Mouse (Mus musculus) common myeloid progenitor, adult 5-6 weeks (primary cell): Measurements from ENCODE around the gene Zfp987. TPM values are rescaled to one million over a fixed set of nuclear protein-coding genes. Genes with fewer than 3 reads are reported as not detected.
"Not testable (repeated sequence)": the region's sequence is repeated elsewhere in the genome, so short reads cannot be mapped to it uniquely, and the experiment has no call there.

Source experiments
- ATAC-seq: replicated peaks from 2 replicates; pipeline ENCODE4 v1.8.0; 2016; ENCODE audit warnings: low read depth, mild to moderate bottlenecking, moderate TSS enrichment, inconsistent platforms; ENCODE audit not compliant: poor library complexity, severe bottlenecking
- total RNA-seq: library from RNA; stranded (forward); fragments of 200-1000, 187-1606 nt; gene quantifications from 2 replicates; pipeline ENCODE4 v1.2.3, GENCODE M21; 2017

The Zfp987 gene
- 0.91 and 2.3 TPM in 2 replicates for total RNA-seq

GRCm38 (mm10) chr4:146096998-146097397 is at the start of gene Zfp987:
Gene Zfp987, plus strand, starts transcription at chr4:146097298.
- ATAC-seq: not testable (repeated sequence)

- ATAC-seq: not testable (repeated sequence)
Observed at GRCm38 (mm10) chr4:146052536-146052935, 44.6 kb upstream of the Zfp987 start.

- not testable (repeated sequence) for ATAC-seq
Observed at GRCm38 (mm10) chr4:146053445-146053844, 43.7 kb upstream of the Zfp987 start.

GRCm38 (mm10) chr4:146055335-146055734 is 41.8 kb upstream of the Zfp987 start:
- ATAC-seq: no peak

- ATAC-seq: not testable (repeated sequence)
Observed at GRCm38 (mm10) chr4:146058646-146059045, 38.5 kb upstream of the Zfp987 start.

- ATAC-seq: not testable (repeated sequence)
Observed at GRCm38 (mm10) chr4:146059078-146059477, 38.0 kb upstream of the Zfp987 start.

- ATAC-seq: not testable (repeated sequence)
Observed at GRCm38 (mm10) chr4:146059974-146060693, 37.0 kb upstream of the Zfp987 start.

GRCm38 (mm10) chr4:146061082-146061481 is 36.0 kb upstream of the Zfp987 start:
- not testable (repeated sequence) for ATAC-seq

- ATAC-seq: not testable (repeated sequence)
Observed at GRCm38 (mm10) chr4:146062021-146062420, 35.1 kb upstream of the Zfp987 start.

GRCm38 (mm10) chr4:146063001-146063400 is 34.1 kb upstream of the Zfp987 start:
- ATAC-seq: not testable (repeated sequence)

- ATAC-seq: not testable (repeated sequence)
Observed at GRCm38 (mm10) chr4:146063621-146064020, 33.5 kb upstream of the Zfp987 start.

- ATAC-seq: not testable (repeated sequence)
Observed at GRCm38 (mm10) chr4:146064807-146065206, 32.3 kb upstream of the Zfp987 start.

- not testable (repeated sequence) for ATAC-seq
Observed at GRCm38 (mm10) chr4:146066932-146067580, 30.0 kb upstream of the Zfp987 start.

- ATAC-seq: not testable (repeated sequence)
Observed at GRCm38 (mm10) chr4:146067594-146067993, 29.5 kb upstream of the Zfp987 start.

GRCm38 (mm10) chr4:146073264-146073663 is 23.8 kb upstream of the Zfp987 start:
- not testable (repeated sequence) for ATAC-seq

- not testable (repeated sequence) for ATAC-seq
Observed at GRCm38 (mm10) chr4:146101448-146101847, 4.3 kb downstream of the Zfp987 start.

GRCm38 (mm10) chr4:146156524-146156923 is 59.4 kb downstream of the Zfp987 start, which contains the start of gene Zfp600:
Gene Zfp600, plus strand, starts transcription at chr4:146156824.
- ATAC-seq: not testable (repeated sequence)

- ATAC-seq: not testable (repeated sequence)
Observed at GRCm38 (mm10) chr4:146162893-146163292, 65.8 kb downstream of the Zfp987 start.

- ATAC-seq: not testable (repeated sequence)
Observed at GRCm38 (mm10) chr4:146167202-146167832, 70.2 kb downstream of the Zfp987 start.

GRCm38 (mm10) chr4:146167879-146168532 is 70.9 kb downstream of the Zfp987 start:
- not testable (repeated sequence) for ATAC-seq
